Mouse (Mus musculus) liver, embryonic 14.5 days (tissue): Measurements from ENCODE around the gene Zdhhc9.

ENCODE experiments used
- CTCF ChIP-seq: IDR thresholded peaks from 2 replicates; pipeline ENCODE4 v1.5.1; 2016; ENCODE audit warnings: antibody characterized with exemption, low read depth, control low read depth
- EP300 ChIP-seq: IDR thresholded peaks from 2 replicates; pipeline ENCODE4 v1.6.1; 2016; ENCODE audit warnings: antibody characterized with exemption, low read depth

DNA sequence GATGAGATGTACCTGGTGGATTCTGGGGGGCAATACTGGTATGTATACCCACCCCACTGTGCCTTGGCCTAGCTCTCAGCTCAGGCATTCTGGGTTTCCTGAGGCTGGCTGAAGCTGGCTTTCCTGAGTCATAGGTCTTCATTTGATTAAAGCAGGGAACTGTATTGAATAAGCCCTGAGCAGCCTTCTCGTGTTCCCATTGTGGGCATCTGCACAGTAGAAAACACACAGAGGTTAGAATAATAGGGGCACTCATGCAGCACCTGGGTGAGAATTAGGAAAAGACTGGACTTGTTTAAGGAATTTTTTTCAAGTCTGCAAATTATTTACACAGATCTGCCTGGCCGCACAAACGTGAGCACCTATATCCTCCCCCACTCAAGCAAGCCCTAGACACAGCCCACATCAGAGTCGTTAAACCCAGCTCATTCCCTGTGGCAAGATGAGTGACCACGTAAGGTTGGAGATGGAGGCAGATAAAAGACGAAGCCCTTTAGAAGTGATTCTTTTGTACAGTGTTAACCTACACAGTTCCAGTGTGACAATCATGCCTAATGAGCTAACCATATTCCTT lies 81.7 kb downstream of the Zdhhc9 start:
- TF ChIP-seq CTCF, result no peak
- TF ChIP-seq EP300, result no peak
